Mouse (Mus musculus): ENCODE measurements at regions not wholly inside any gene's neighbourhood (a gene's known extent, or its start where the extent isn't known, plus 50 kb on each side); places are given as distances from the start of the nearest gene placed in this dataset.

DNA sequence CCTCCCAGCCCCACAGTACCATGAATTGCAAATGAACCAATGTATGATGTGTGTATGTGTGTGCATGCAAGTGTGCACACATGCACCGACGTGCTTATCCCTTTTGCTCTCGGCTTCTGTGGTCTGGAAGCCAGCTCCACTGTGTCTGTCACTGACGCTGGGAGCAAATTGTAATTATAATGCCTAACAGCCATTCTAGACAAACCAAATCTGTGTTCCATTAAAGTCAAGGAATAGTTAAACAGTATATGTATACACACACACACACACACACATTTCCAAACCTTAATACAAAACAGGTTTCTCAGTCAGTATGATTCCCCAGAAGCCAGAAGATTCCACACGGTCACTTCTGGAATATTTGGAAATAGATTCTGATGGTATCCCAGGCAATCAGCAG lies 560.3 kb upstream of the Gm26657 start:
- TF ChIP-seq POLR2A (IDR thresholded peaks at IDR 0.05; ENCODE audit: insufficient read length, low read depth) = no peak
- no peak for TF ChIP-seq POLR2AphosphoS2 (IDR thresholded peaks at IDR 0.05; ENCODE audit: insufficient read length, low read depth)

Data from myocyte (in vitro differentiated cells).